In the genomic region with DNA sequence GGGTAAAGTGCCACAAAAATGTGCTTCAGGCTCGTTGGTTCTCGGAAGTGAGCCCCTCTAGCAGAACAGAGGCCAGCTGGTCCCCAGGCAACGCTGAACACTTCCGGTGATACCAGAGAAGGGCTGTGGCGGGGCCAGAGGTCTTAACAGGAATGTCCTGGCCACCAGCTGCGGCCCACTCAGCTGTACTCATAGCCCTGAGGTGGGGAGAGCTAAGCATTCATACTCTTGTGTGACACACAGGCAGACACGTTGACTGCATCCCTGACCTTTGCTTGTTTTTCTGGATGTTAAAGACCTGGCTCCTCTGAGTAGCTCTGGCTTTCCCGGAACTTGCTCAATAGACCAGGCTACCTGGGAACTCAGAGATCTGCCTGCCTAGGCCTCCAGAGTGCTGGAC, we compare ENCODE assay signal across 9 mouse cellular contexts. TPM values are rescaled to one million over a fixed set of nuclear protein-coding genes. Genes with fewer than 3 reads are reported as not detected.
DNase-seq lines count a peak whose midpoint lies in the region; ATAC-seq and TF ChIP-seq lines count a peak whose summit lies in the region.
"Had no signal": no experiment of that assay in that cellular context is flagged by ENCODE, and none has a peak within 500 bp of the region (broad histone marks: within the 10 kb centered on the region; RNA-seq: fewer than 3 reads in every experiment).

No protein-coding gene starts in this region.

- peaks cover 3% of the 10 kb centered on the region; the same call in 1 of the 2 replicates for H3K27me3 ChIP-seq in E14TG2a.4 (ENCODE audit: insufficient read depth, low read length)
- H3K27me3 ChIP-seq in embryonic facial prominence, embryonic 10.5 days (replicated peaks; ENCODE audit: low read depth, poor library complexity, severe bottlenecking): peaks cover 5% of the 10 kb centered on the region; the same call in 1 of the 2 replicates
- no peaks in the 10 kb centered on the region for H3K27me3 ChIP-seq in limb, embryonic 11.5 days (ENCODE audit: control insufficient read depth, insufficient read depth, low read length)
- H3K27me3 ChIP-seq: embryonic facial prominence, embryonic 15.5 days had no signal

- 0 out of 2 replicates have a peak, but pooled peaks cover 5% of the 10 kb centered on the region for H3K36me3 ChIP-seq in E14TG2a.4 (ENCODE audit: insufficient read depth, low read length)
- no peaks in the 10 kb centered on the region for H3K36me3 ChIP-seq in embryonic facial prominence, embryonic 10.5 days (replicated peaks)
- H3K36me3 ChIP-seq in limb, embryonic 11.5 days (ENCODE audit: control insufficient read depth, insufficient read depth, low read length): no peaks in the 10 kb centered on the region
- H3K36me3 ChIP-seq: embryonic facial prominence, embryonic 15.5 days had no signal

- H3K4me3 ChIP-seq in E14TG2a.4 (replicated peaks; ENCODE audit: low read length): 0 out of 2 replicates have a peak overlapping the region, but pooled peaks have one; percentile 0
- no peak overlapping the region for H3K4me3 ChIP-seq in embryonic facial prominence, embryonic 10.5 days
- H3K4me3 ChIP-seq in limb, embryonic 11.5 days (ENCODE audit: low read depth, low read length): no peak overlapping the region
- H3K4me3 ChIP-seq: embryonic facial prominence, embryonic 15.5 days had no signal

- H3K4me2 ChIP-seq in limb, embryonic 11.5 days (ENCODE audit: low read depth, severe bottlenecking): no peak overlapping the region
- H3K4me2 ChIP-seq: embryonic facial prominence, embryonic 15.5 days had no signal

- DNase-seq in heart, adult 11 months: peak; percentile 92
- no peak for DNase-seq in heart, adult 9 months (ENCODE audit: low spot score in 2 of 2)
- peak; percentile 76 for DNase-seq in embryonic facial prominence, embryonic 10.5 days (ENCODE audit: low spot score)
- DNase-seq in limb, embryonic 11.5 days (ENCODE audit: low spot score): peak; percentile 55
- DNase-seq in cerebellum, postnatal 36 days: no peak

- no peak overlapping the region for H3K9ac ChIP-seq in limb, embryonic 11.5 days (ENCODE audit: low read length)
- H3K9ac ChIP-seq: embryonic facial prominence, embryonic 15.5 days had no signal

- no peak for ATAC-seq in limb, embryonic 11.5 days (ENCODE audit: insufficient number of reproducible peaks, low FRiP score, low TSS enrichment, low read depth)
- ATAC-seq in erythroid progenitor cell, adult 5-6 weeks (replicated peaks; ENCODE audit: low FRiP score, poor library complexity, severe bottlenecking): no peak
- no peak for ATAC-seq in CD4-positive, CD25-positive, alpha-beta regulatory T cell, adult 4 months

- peaks cover 66% of the 10 kb centered on the region for H3K4me1 ChIP-seq in E14TG2a.4 (replicated peaks; ENCODE audit: low read depth, low read length)
- peaks cover 45% of the 10 kb centered on the region for H3K4me1 ChIP-seq in embryonic facial prominence, embryonic 10.5 days
- no peaks in the 10 kb centered on the region for H3K4me1 ChIP-seq in limb, embryonic 11.5 days (ENCODE audit: control insufficient read depth, insufficient read depth, low read length)
- H3K4me1 ChIP-seq: embryonic facial prominence, embryonic 15.5 days had no signal

- H3K27ac ChIP-seq in embryonic facial prominence, embryonic 10.5 days (replicated peaks): peak overlapping the region; percentile 66
- H3K27ac ChIP-seq in limb, embryonic 11.5 days (replicated peaks; ENCODE audit: low read depth, low read length): no peak overlapping the region
- H3K27ac ChIP-seq: embryonic facial prominence, embryonic 15.5 days had no signal

- H3K9me3 ChIP-seq in E14TG2a.4 (ENCODE audit: low read length): peaks cover 28% of the 10 kb centered on the region
- H3K9me3 ChIP-seq in embryonic facial prominence, embryonic 10.5 days: no peaks in the 10 kb centered on the region
- H3K9me3 ChIP-seq in limb, embryonic 11.5 days (ENCODE audit: control insufficient read depth, low read length): no peaks in the 10 kb centered on the region
- H3K9me3 ChIP-seq: embryonic facial prominence, embryonic 15.5 days had no signal

- no peak for TF ChIP-seq CTCF in E14TG2a.4 (conservative IDR thresholded peaks at IDR 0.05; ENCODE audit: low read length)

- WGBS in embryonic facial prominence, embryonic 10.5 days: 40% methylated on average over 8 of the region's 8 CpGs
- WGBS in limb, embryonic 11.5 days: 53% methylated on average over 8 of the region's 8 CpGs

RNA-seq across cellular contexts. Expression of a gene that starts 38.3 kb away (rescaled TPM):
- 37.0 and 38.8 TPM in 2 replicates for polyA plus RNA-seq in embryonic facial prominence, embryonic 10.5 days (2016; fragmentation: Nextera tagmentation; extraction: Ambion mirVana)
- 42.3 and 44.7 TPM in 2 replicates for polyA plus RNA-seq in limb, embryonic 11.5 days (2014; fragmentation: Nextera tagmentation; extraction: Ambion mirVana)
- 85.1 and 91.9 TPM in 2 replicates for total RNA-seq in erythroid progenitor cell, adult 5-6 weeks (2015; ENCODE audit: low replicate concordance)
- 34.5 and 75.0 TPM in 2 replicates for total RNA-seq in erythroid progenitor cell, adult 5-6 weeks (2017; ENCODE audit: low replicate concordance)
- polyA plus RNA-seq in CD4-positive, CD25-positive, alpha-beta regulatory T cell, adult 4 months (2017; shearing (Covaris generic)): 100 to 1,000 TPM in 1 of 2 experiments, 10 to 100 TPM in 1; 86.3 to 108 TPM

RNA-seq across cellular contexts. Expression of a gene that starts 39.4 kb away (rescaled TPM):
- polyA plus RNA-seq in embryonic facial prominence, embryonic 10.5 days (2016; fragmentation: Nextera tagmentation; extraction: Ambion mirVana): 111 and 116 TPM in 2 replicates
- polyA plus RNA-seq in limb, embryonic 11.5 days (2014; fragmentation: Nextera tagmentation; extraction: Ambion mirVana): 130 and 136 TPM in 2 replicates
- total RNA-seq in erythroid progenitor cell, adult 5-6 weeks (2015; ENCODE audit: low replicate concordance): 119 and 138 TPM in 2 replicates
- total RNA-seq in erythroid progenitor cell, adult 5-6 weeks (2017; ENCODE audit: low replicate concordance): 128 and 132 TPM in 2 replicates
- polyA plus RNA-seq in CD4-positive, CD25-positive, alpha-beta regulatory T cell, adult 4 months (2017; shearing (Covaris generic)): 10 to 100 TPM; 38.3 to 43.9 TPM

Comparison
In these comparisons a context has a peak if more than half of its experiments do, and no peak if none do; other contexts are left out.
1. DNase-seq: peak in heart, adult 11 months (single experiment), embryonic facial prominence, embryonic 10.5 days (single experiment) and limb, embryonic 11.5 days (single experiment); none in heart, adult 9 months (0 of 2) and cerebellum, postnatal 36 days (0 of 2).